Mouse (Mus musculus): Measurements from ENCODE around the gene Clip1.

DNA sequence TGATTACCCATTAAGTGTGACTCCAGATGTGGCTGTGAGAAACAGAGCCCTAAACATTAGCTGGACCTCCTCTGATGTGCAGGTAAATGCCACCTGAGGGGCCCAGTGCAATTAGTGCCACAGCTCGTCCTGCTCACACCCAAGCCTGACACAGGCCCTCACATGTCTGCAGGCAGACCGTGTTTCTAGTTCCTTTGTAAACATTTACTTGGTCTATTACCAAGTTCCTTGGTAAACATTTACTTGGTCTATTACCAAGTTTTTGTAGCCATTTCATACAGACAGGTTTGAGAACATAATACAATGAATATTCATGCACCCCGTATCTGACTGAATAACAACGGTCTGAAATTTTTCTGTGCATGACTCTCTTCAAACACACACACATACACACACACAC, 25.2 kb upstream of the Clip1 start:
- TF ChIP-seq MXI1 (IDR thresholded peaks at IDR 0.05; ENCODE audit: low read depth, low read length) (no peak), POLR2A (IDR thresholded peaks at IDR 0.05; ENCODE audit: control insufficient read depth in 1 of 2, insufficient read depth in 1 of 2, low read depth in 1 of 2, low read length in 2 of 2, poor library complexity in 1 of 2) (no peak), BHLHE40 (IDR thresholded peaks at IDR 0.05; ENCODE audit: borderline replicate concordance, low read depth, low read length) (no peak), ETS1 (IDR thresholded peaks at IDR 0.05; ENCODE audit: low read depth, low read length) (no peak), HCFC1 (IDR thresholded peaks at IDR 0.05; ENCODE audit: low read depth, low read length) (no peak), POLR2AphosphoS2 (IDR thresholded peaks at IDR 0.05; ENCODE audit: low read length) (no peak), MYC (IDR thresholded peaks at IDR 0.05; ENCODE audit: low read depth, low read length) (no peak), CTCF (IDR thresholded peaks at IDR 0.05 in 2 of 3, conservative IDR thresholded peaks at IDR 0.05 in 1 of 3; ENCODE audit: control insufficient read depth in 1 of 3, insufficient read depth in 1 of 3, low read depth in 2 of 3, low read length in 3 of 3, poor library complexity in 1 of 3, severe bottlenecking in 1 of 3) (no peak), RAD21 (IDR thresholded peaks at IDR 0.05; ENCODE audit: low read depth, low read length) (no peak)

All from MEL (cell line).